Mouse (Mus musculus) MEL (cell line): Measurements from ENCODE around the gene Cenpl. TPM values are rescaled to one million over a fixed set of nuclear protein-coding genes. Genes with fewer than 3 reads are reported as not detected.

Experiments
- DNase-seq: peaks from one replicate; pipeline ENCODE4 v3.0.0; 2011; ENCODE audit warnings: low read depth, low spot score
- H3K27ac ChIP-seq: 2 replicates; pipeline ENCODE4 v1.5.1; 2012; ENCODE audit warnings: low read depth, mild to moderate bottlenecking, control low read depth, low read length, moderate library complexity; ENCODE audit not compliant: control insufficient read depth
- H3K27me3 ChIP-seq, 2 experiments: fragments of 150-350 bp in 1 of 2; sonication (generic) in 1 of 2; 2 replicates each; pipeline ENCODE4 v1.6.1; 2012; ENCODE audit warnings: low read length in 2 of 2, mild to moderate bottlenecking in 2 of 2, improper control_type of control experiment in 1 of 2, moderate library complexity in 1 of 2; ENCODE audit not compliant: insufficient read depth in 2 of 2, control insufficient read depth in 1 of 2
- H3K36me3 ChIP-seq, 2 experiments: 2 replicates each; pipeline ENCODE4 v1.6.1; 2012 to 2014; ENCODE audit warnings: low read length in 2 of 2, improper control_type of control experiment in 1 of 2, inconsistent platforms in 1 of 2, mild to moderate bottlenecking in 1 of 2; ENCODE audit not compliant: insufficient read depth in 2 of 2, control insufficient read depth in 1 of 2
- H3K4me1 ChIP-seq, 2 experiments: fragments of 150-350 bp in 1 of 2; sonication (generic) in 1 of 2; 2 replicates each; pipeline ENCODE4 v1.6.1; 2012; ENCODE audit warnings: low read length in 2 of 2, improper control_type of control experiment in 1 of 2, mild to moderate bottlenecking in 1 of 2; ENCODE audit not compliant: insufficient read depth in 2 of 2, control insufficient read depth in 1 of 2
- H3K4me3 ChIP-seq, 2 experiments: fragments of 150-350 bp in 1 of 2; sonication (generic) in 1 of 2; 2 replicates each; pipeline ENCODE4 v1.5.1; 2012; ENCODE audit warnings: low read depth in 2 of 2, low read length in 2 of 2, mild to moderate bottlenecking in 2 of 2, moderate library complexity in 2 of 2, control low read depth in 1 of 2, improper control_type of control experiment in 1 of 2; ENCODE audit not compliant: control insufficient read depth in 1 of 2, insufficient read depth in 1 of 2
- H3K79me2 ChIP-seq: 2 replicates; pipeline ENCODE4 v1.6.1; 2012; ENCODE audit warnings: mild to moderate bottlenecking, low read length, moderate library complexity; ENCODE audit not compliant: control insufficient read depth, poor library complexity, insufficient read depth
- H3K9ac ChIP-seq: 2 replicates; pipeline ENCODE4 v1.6.1; 2012; ENCODE audit warnings: low read depth, mild to moderate bottlenecking, control low read depth, low read length, moderate library complexity; ENCODE audit not compliant: control insufficient read depth, poor library complexity, severe bottlenecking
- H3K9me3 ChIP-seq: fragments of 150-350 bp; sonication (generic); replicated peaks from 2 replicates; pipeline ENCODE4 v1.6.1; 2012; ENCODE audit warnings: mild to moderate bottlenecking, low read length, improper control_type of control experiment, moderate library complexity; ENCODE audit not compliant: insufficient read depth
- CTCF ChIP-seq, 3 experiments: IDR thresholded peaks in 2 of 3; conservative IDR thresholded peaks in 1 of 3; 2 replicates each; pipeline ENCODE4 v1.5.1; 2011 to 2012; ENCODE audit warnings: low read length in 3 of 3, low read depth in 2 of 3, mild to moderate bottlenecking in 2 of 3, improper control_type of control experiment in 1 of 3, inconsistent platforms in 1 of 3, mixed read lengths in 1 of 3, moderate library complexity in 1 of 3; ENCODE audit not compliant: control insufficient read depth in 1 of 3, insufficient read depth in 1 of 3, poor library complexity in 1 of 3, severe bottlenecking in 1 of 3
- ETS1 ChIP-seq: IDR thresholded peaks from 2 replicates; pipeline ENCODE4 v1.6.1; 2012; ENCODE audit warnings: low read depth, mild to moderate bottlenecking, inconsistent platforms, low read length, improper control_type of control experiment, moderate library complexity
- POLR2A ChIP-seq, 2 experiments: IDR thresholded peaks; 2 replicates each; pipeline ENCODE4 v1.6.1; 2011 to 2012; ENCODE audit warnings: low read length in 2 of 2, mild to moderate bottlenecking in 2 of 2, control low read depth in 1 of 2, improper control_type of control experiment in 1 of 2, low read depth in 1 of 2, moderate library complexity in 1 of 2; ENCODE audit not compliant: control insufficient read depth in 1 of 2, insufficient read depth in 1 of 2, poor library complexity in 1 of 2
- SMC3 ChIP-seq: IDR thresholded peaks from 2 replicates; pipeline ENCODE4 v1.6.1; 2011; ENCODE audit warnings: low read depth, low read length, improper control_type of control experiment
- TAL1 ChIP-seq: IDR thresholded peaks from 2 replicates; pipeline ENCODE4 v1.6.1; 2012; ENCODE audit warnings: mild to moderate bottlenecking, inconsistent platforms, low read length, moderate library complexity, mixed read lengths
- TBP ChIP-seq: IDR thresholded peaks from 2 replicates; pipeline ENCODE4 v1.8.0; 2011; ENCODE audit warnings: low read depth, low read length, improper control_type of control experiment
- UBTF ChIP-seq: IDR thresholded peaks from 2 replicates; pipeline ENCODE4 v1.6.1; 2012; ENCODE audit warnings: low read depth, mild to moderate bottlenecking, inconsistent platforms, low read length, improper control_type of control experiment, moderate library complexity, borderline replicate concordance; ENCODE audit not compliant: insufficient read depth
- USF1 ChIP-seq: IDR thresholded peaks from 2 replicates; pipeline ENCODE4 v1.6.1; 2014; ENCODE audit warnings: low read depth, mild to moderate bottlenecking, inconsistent platforms, low read length, improper control_type of control experiment, moderate library complexity
- ZMIZ1 ChIP-seq: IDR thresholded peaks from 2 replicates; pipeline ENCODE4 v1.6.1; 2012; ENCODE audit warnings: low read depth, mild to moderate bottlenecking, inconsistent platforms, low read length, improper control_type of control experiment, moderate library complexity
- ZNF384 ChIP-seq: IDR thresholded peaks from 2 replicates; pipeline ENCODE4 v1.6.1; 2012; ENCODE audit warnings: low read depth, mild to moderate bottlenecking, inconsistent platforms, low read length, improper control_type of control experiment
- polyA plus RNA-seq, 2 experiments: library from polyadenylated mRNA; stranded (reverse) in 1 of 2; unstranded in 1 of 2; fragments of >175 nt in 1 of 2; fragments of >200 nt in 1 of 2; gene quantifications; 2 replicates each; pipeline versions ENCODE4 v1.2.1 to v1.2.4; 2012; ENCODE audit warnings: low replicate concordance in 2 of 2, low read depth in 1 of 2; ENCODE audit not compliant: insufficient read length in 2 of 2, insufficient read depth in 1 of 2, missing spikeins in 1 of 2
- total RNA-seq: library from RNA; depleted of rRNA; stranded (reverse); fragments of 300-350 nt; gene quantifications from 2 replicates; pipeline ENCODE4 v1.2.3, GENCODE M21; 2012

The Cenpl gene
- total and polyA plus RNA-seq, 3 experiments = 6.2 to 16.9 TPM; not detected in 1

DNA sequence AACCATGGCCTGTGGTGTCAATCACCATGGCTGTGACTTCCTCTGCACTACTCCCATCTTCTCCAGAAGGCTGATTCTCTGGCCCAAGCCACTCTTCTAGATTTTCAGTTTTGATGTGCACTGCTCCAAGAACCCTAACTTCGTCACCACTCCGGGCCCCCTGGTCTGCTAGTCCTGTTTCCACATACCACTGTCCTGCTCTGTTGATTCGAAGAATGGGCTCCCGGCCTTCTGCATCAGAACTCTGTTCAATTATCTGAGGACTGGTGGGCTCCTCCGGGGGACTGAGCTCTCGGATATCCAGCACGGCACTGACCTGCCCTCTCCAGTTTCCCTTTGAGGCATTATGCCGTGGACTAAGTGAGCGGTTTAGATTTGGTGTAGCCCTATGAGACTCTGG lies 38.6 kb upstream of the Cenpl start:
- Histone ChIP-seq H3K36me3 (peaks cover 12 to 34% of the 10 kb centered on the region in 2 experiments), H3K27me3 (no peaks in the 10 kb centered on the region), H3K9me3 (no peaks in the 10 kb centered on the region), H3K4me3 (peak overlapping the region; percentile 60 to 77), H3K9ac (peak overlapping the region; percentile 96), H3K79me2 (peaks cover 35% of the 10 kb centered on the region), H3K27ac (peak overlapping the region; percentile 98), H3K4me1 (peaks cover 2 to 9% of the 10 kb centered on the region in 2 experiments)
- TF ChIP-seq ZNF384 = no peak
- TF ChIP-seq ETS1 = no peak
- no peak for TF ChIP-seq SMC3
- no peak for TF ChIP-seq UBTF
- TF ChIP-seq TBP = no peak
- TF ChIP-seq ZMIZ1 = no peak
- DNase-seq = no peak

DNA sequence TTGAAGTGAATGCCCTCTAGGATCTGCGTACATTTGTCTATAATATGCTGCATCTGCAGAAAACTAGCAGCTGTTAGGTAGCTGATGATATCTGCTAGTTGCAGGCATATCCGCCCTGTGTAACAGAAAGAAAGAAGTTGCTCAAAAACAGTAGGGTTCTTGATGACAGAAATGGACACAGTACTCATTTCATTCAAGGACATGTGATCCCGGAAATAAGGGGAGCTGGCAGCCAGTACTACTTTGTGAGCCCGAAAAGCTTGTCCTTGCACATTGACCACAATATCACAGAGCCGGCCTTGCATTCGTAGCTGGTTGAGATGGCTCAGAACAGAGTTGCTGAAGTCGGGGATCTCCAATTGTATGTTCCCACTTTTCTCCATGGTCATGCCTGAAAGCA lies 38.2 kb upstream of the Cenpl start:
- Histone ChIP-seq H3K27ac (peak overlapping the region; percentile 98), H3K27me3 (no peaks in the 10 kb centered on the region), H3K9me3 (no peaks in the 10 kb centered on the region), H3K9ac (peak overlapping the region; percentile 96), H3K79me2 (peaks cover 37% of the 10 kb centered on the region), H3K36me3 (peaks cover 16 to 32% of the 10 kb centered on the region in 2 experiments), H3K4me1 (peaks cover under 1 to 9% of the 10 kb centered on the region in 2 experiments), H3K4me3 (peak overlapping the region; percentile 60 to 77)
- TF ChIP-seq UBTF = no peak
- peak; percentile 65 for TF ChIP-seq TBP
- TF ChIP-seq TAL1 = peak; percentile 93
- peak in 1 of 2 experiments; percentile 50; a peak in 2 of 4 replicates for TF ChIP-seq POLR2A (IDR thresholded peaks at IDR 0.05; ENCODE audit: control insufficient read depth in 1 of 2, insufficient read depth in 1 of 2, low read depth in 1 of 2, low read length in 2 of 2, poor library complexity in 1 of 2)
- peak; percentile 86 for DNase-seq

- Histone ChIP-seq H3K4me3 (peak overlapping the region; percentile 77 to 93), H3K27me3 (no peaks in the 10 kb centered on the region), H3K4me1 (peaks cover 0 to 9% of the 10 kb centered on the region in 2 experiments; a peak in 3 of 4 replicates), H3K79me2 (peaks cover 44% of the 10 kb centered on the region), H3K27ac (peak overlapping the region; percentile 98), H3K9me3 (no peaks in the 10 kb centered on the region), H3K36me3 (peaks cover 25 to 27% of the 10 kb centered on the region in 2 experiments), H3K9ac (peak overlapping the region; percentile 96)
- DNase-seq = peak; percentile 82
- TF ChIP-seq TBP (0 out of 2 replicates have a peak, but pooled peaks have one; percentile 65), CTCF (IDR thresholded peaks at IDR 0.05 in 2 of 3, conservative IDR thresholded peaks at IDR 0.05 in 1 of 3; ENCODE audit: control insufficient read depth in 1 of 3, insufficient read depth in 1 of 3, low read depth in 2 of 3, low read length in 3 of 3, poor library complexity in 1 of 3, severe bottlenecking in 1 of 3) (no peak), USF1 (no peak), POLR2A (IDR thresholded peaks at IDR 0.05; ENCODE audit: control insufficient read depth in 1 of 2, insufficient read depth in 1 of 2, low read depth in 1 of 2, low read length in 2 of 2, poor library complexity in 1 of 2) (peak in 1 of 2 experiments; percentile 66; a peak in 2 of 4 replicates)
These were observed 36.6 kb upstream of the Cenpl start for GRCm38 (mm10) chr1:161033856-161034434.
